ENCODE assay signal across 25 mouse cellular contexts in genomic region chr8:79253742-79254141, GRCm38 (mm10). TPM values are rescaled to one million over a fixed set of nuclear protein-coding genes. Genes with fewer than 3 reads are reported as not detected.
A peak's percentile ranks its signal among the peaks of the same experiment; 100 is the strongest.
DNase-seq lines count a peak whose midpoint lies in the region; ATAC-seq and TF ChIP-seq lines count a peak whose summit lies in the region.
"Had no signal": no experiment of that assay in that cellular context is flagged by ENCODE, and none has a peak within 500 bp of the region (broad histone marks: within the 10 kb centered on the region; RNA-seq: fewer than 3 reads in every experiment).

No protein-coding gene starts in this region.

- no peaks in the 10 kb centered on the region for H3K4me1 ChIP-seq in heart, adult 2 months (ENCODE audit: control insufficient read depth, insufficient read depth, low read length)
- H3K4me1 ChIP-seq: limb, embryonic 15.5 days had no signal

- H3K9ac ChIP-seq in heart, adult 2 months (ENCODE audit: low read depth, low read length): no peak overlapping the region
- H3K9ac ChIP-seq: embryonic facial prominence, embryonic 15.5 days; limb, embryonic 15.5 days had no signal

- no peak for TF ChIP-seq POLR2A in heart, adult 2 months (IDR thresholded peaks at IDR 0.05; ENCODE audit: insufficient read depth, low read depth, low read length)

- no peak for ATAC-seq in cerebellum, adult (ENCODE audit: insufficient number of reproducible peaks, low FRiP score, low TSS enrichment)
- ATAC-seq: inflammation-experienced regulatory T-cells, adult 6 months had no signal

- H3K27me3 ChIP-seq in heart, adult 2 months (ENCODE audit: control insufficient read depth, insufficient read depth, low read length): no peaks in the 10 kb centered on the region
- H3K27me3 ChIP-seq: CH12.LX; embryonic facial prominence, embryonic 15.5 days; limb, embryonic 15.5 days had no signal

- no peak overlapping the region for H3K4me3 ChIP-seq in heart, adult 2 months
- H3K4me3 ChIP-seq: embryonic facial prominence, embryonic 15.5 days; limb, embryonic 15.5 days had no signal

- H3K27ac ChIP-seq in heart, adult 2 months: no peak overlapping the region
- H3K27ac ChIP-seq: embryonic facial prominence, embryonic 15.5 days; limb, embryonic 15.5 days had no signal

- TF ChIP-seq EP300 in heart, adult 2 months (IDR thresholded peaks at IDR 0.05; ENCODE audit: insufficient read depth, low read depth, low read length): no peak

- H3K79me2 ChIP-seq in heart, adult 2 months (replicated peaks; ENCODE audit: control insufficient read depth, insufficient read depth, low read length): no peaks in the 10 kb centered on the region

- TF ChIP-seq CTCF in heart, adult 2 months (IDR thresholded peaks at IDR 0.05): no peak

- WGBS in heart, adult 2 months: 87% methylated on average over 6 of the region's 6 CpGs

- intact Hi-C loops in heart, adult 2 months (cut with DNase I): no loop called here

- no peaks in the 10 kb centered on the region for H3K36me3 ChIP-seq in heart, adult 2 months (ENCODE audit: control insufficient read depth, insufficient read depth, low read length)
- H3K36me3 ChIP-seq: embryonic facial prominence, embryonic 15.5 days; limb, embryonic 15.5 days had no signal

- DNase-seq in cerebellum, postnatal 25 days: peak; percentile 23 to 32
- peak; percentile 36 for DNase-seq in heart, adult 11 months
- no peak for DNase-seq in heart, adult 2 months
- peak; percentile 42 to 50 for DNase-seq in right cerebral cortex, postnatal 10 days (ENCODE audit: low spot score in 2 of 2)
- no peak for DNase-seq in right cerebral cortex, adult 2 months (ENCODE audit: low spot score in 2 of 2)
- peak; percentile 7 for DNase-seq in skeletal muscle tissue, adult 2 months (ENCODE audit: low read depth, low spot score)
- DNase-seq in adipocyte (ENCODE audit: low spot score): no peak
- DNase-seq: adrenal gland, adult 2 months; cerebellum, adult 18-20 months; heart, postnatal 4 days; kidney, adult 8-10 months; kidney, postnatal 25 days; lung, postnatal 14 days had no signal

RNA-seq across cellular contexts. Expression of gene 1700011L22Rik, which starts 5.4 kb away (rescaled TPM):
- total RNA-seq in heart, adult 2 months (2021): not detected
- polyA plus RNA-seq in heart, adult 2 months (2012; rRNA removed): 0.88 TPM in 1 of 2 replicates, not detected in the other
- total RNA-seq: adrenal gland, adult 2 months; CH12.LX; granulocyte monocyte progenitor cell, adult 5-6 weeks; heart, postnatal 4 days had no signal
- polyA plus RNA-seq: adrenal gland, adult 2 months; embryonic facial prominence, embryonic 15.5 days; forebrain, embryonic 11.5 days; heart, embryonic 14.5 days; inflammation-experienced regulatory T-cells, adult 6 months; limb, embryonic 15.5 days; liver, embryonic 16.5 days; neural tube, embryonic 11.5 days; small intestine, adult 2 months; thymus, postnatal 0 days had no signal

RNA-seq across cellular contexts. Expression of gene Mmaa, which starts 41.0 kb away (rescaled TPM):
- 10 to 100 TPM; 44.0 to 45.9 TPM for total RNA-seq in heart, adult 2 months (2021)
- 15.3 and 28.0 TPM in 2 replicates for polyA plus RNA-seq in heart, adult 2 months (2012; rRNA removed)

Comparison
In these comparisons a context has a peak if more than half of its experiments do, and no peak if none do; other contexts are left out.
1. DNase-seq: peak in cerebellum, postnatal 25 days (2 of 2), heart, adult 11 months (single experiment), right cerebral cortex, postnatal 10 days (2 of 2) and skeletal muscle tissue, adult 2 months (single experiment); none in heart, adult 2 months (0 of 2), right cerebral cortex, adult 2 months (0 of 2) and adipocyte (single experiment).